Mouse (Mus musculus) stomach, embryonic 16.5 days (tissue): ENCODE data around the gene Tnfaip8l1. TPM values are rescaled to one million over a fixed set of nuclear protein-coding genes. Genes with fewer than 3 reads are reported as not detected.

Experiments used
- ATAC-seq: fragments of 200-750 bp; cut with Nextera tagmentation; 2 replicates; pipeline ENCODE4 v1.8.0; 2017; ENCODE audit warnings: moderate number of reproducible peaks, moderate TSS enrichment; ENCODE audit not compliant: insufficient read depth, low FRiP score
- H3K27ac ChIP-seq: fragments of 300-500 bp; sonication (generic); 2 replicates; pipeline ENCODE4 v1.5.1; 2014; ENCODE audit warnings: low read length
- H3K27me3 ChIP-seq: fragments of 300-500 bp; sonication (generic); 2 replicates; pipeline ENCODE4 v1.6.1; 2014; ENCODE audit warnings: low read length, control low read depth, mixed read lengths; ENCODE audit not compliant: control insufficient read depth, insufficient read depth
- H3K36me3 ChIP-seq: fragments of 300-500 bp; sonication (generic); 2 replicates; pipeline ENCODE4 v1.6.1; 2014; ENCODE audit warnings: low read length; ENCODE audit not compliant: control insufficient read depth, insufficient read depth
- H3K4me1 ChIP-seq: fragments of 300-500 bp; sonication (generic); 2 replicates; pipeline ENCODE4 v1.6.1; 2014; ENCODE audit warnings: low read length, control low read depth, mixed read lengths; ENCODE audit not compliant: control insufficient read depth, insufficient read depth
- H3K4me2 ChIP-seq: fragments of 300-500 bp; sonication (generic); 2 replicates; pipeline ENCODE4 v1.6.1; 2014; ENCODE audit warnings: low read depth, low read length, mixed read lengths
- H3K4me3 ChIP-seq: fragments of 300-500 bp; sonication (generic); replicated peaks from 2 replicates; pipeline ENCODE4 v1.5.1; 2014; ENCODE audit warnings: mild to moderate bottlenecking, low read length
- H3K9ac ChIP-seq: fragments of 300-500 bp; sonication (generic); 2 replicates; pipeline ENCODE4 v1.6.1; 2014; ENCODE audit warnings: low read length
- H3K9me3 ChIP-seq: fragments of 300-500 bp; sonication (generic); replicated peaks from 2 replicates; pipeline ENCODE4 v1.6.1; 2016; ENCODE audit warnings: low read length, control low read depth; ENCODE audit not compliant: control insufficient read depth
- WGBS: fragments of 180-500 bp; shearing (Covaris S2); extraction: QIAGEN DNeasy Blood & Tissue Kit; methylation state at CpG from one replicate; pipeline ENCODE4 v1.1.7; 2014; 5-methylcytosine and 5-hydroxymethylcytosine counted together
- polyA plus RNA-seq: library from polyadenylated mRNA; unstranded; fragments of >200 nt; fragmentation: Nextera tagmentation; extraction: Ambion mirVana; gene quantifications from 2 replicates; pipeline ENCODE4 v1.2.1, GENCODE M21; 2015

The Tnfaip8l1 gene
- polyA plus RNA-seq = 11.9 and 14.3 TPM in 2 replicates

DNA sequence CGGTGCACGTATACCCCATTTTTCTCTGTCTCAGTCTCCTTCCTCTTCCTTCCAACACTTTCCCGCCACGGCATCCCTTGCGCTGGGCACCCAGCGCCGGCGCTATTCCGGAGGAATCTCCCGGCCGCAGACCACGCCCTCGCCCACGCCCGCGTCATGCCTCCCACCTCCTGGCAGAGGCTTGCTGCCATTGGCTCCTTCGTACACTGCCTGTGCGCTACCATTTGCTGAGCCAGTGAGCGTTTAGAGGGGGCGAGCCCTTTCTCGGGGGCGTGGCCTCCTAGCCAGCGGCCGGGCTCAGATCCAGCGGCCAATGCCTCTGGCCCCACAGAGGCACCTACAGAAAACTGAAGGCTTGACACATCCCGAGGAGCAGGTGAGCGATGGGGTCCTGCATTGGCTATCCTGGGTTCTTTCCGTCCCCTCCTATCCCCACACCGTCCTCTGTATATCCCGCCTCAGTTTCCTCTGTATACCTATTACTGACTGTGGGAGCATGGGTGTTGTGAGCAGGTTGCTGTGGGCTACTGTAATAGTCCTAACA, at the start of gene Tnfaip8l1:
Gene Tnfaip8l1, plus strand, starts transcription at position 247 of the 544 bp plus-strand sequence.
- H3K27me3 ChIP-seq = peaks cover 11% of the 10 kb centered on the region; the same call in 1 of the 2 replicates
- H3K9me3 ChIP-seq = no peaks in the 10 kb centered on the region
- H3K4me3 ChIP-seq = peak within 1 kb of the TSS; percentile 57
- no peaks in the 10 kb centered on the region for H3K36me3 ChIP-seq
- 2% methylated on average over 30 of the region's 30 CpGs for WGBS
- H3K27ac ChIP-seq = peak within 1 kb of the TSS; percentile 56
- peak; percentile 96 for ATAC-seq
- peak within 1 kb of the TSS; percentile 69 for H3K9ac ChIP-seq
- peaks cover 22% of the 10 kb centered on the region for H3K4me1 ChIP-seq
- peak within 1 kb of the TSS; percentile 63 for H3K4me2 ChIP-seq

DNA sequence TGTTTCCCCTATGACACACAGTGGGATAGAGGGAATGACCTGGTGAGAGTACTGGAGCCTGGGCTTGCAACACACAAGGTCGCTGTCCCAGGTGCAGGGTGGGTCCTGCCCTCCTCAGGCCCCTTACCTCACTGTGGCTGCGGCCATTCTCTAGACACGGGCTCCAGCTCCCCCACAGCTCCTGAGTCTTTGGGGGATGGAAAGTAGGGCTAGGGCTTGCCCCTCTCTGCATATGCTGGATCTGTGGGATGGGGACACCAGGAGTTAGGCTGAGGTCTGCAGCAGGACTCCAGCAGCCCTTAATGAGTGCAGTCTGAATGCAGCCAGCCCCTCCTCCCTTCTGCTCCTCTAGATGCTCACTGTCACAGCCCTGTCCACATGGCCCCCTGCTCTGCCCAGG, 49.5 kb upstream of the Tnfaip8l1 start:
- H3K27me3 ChIP-seq = no peaks in the 10 kb centered on the region
- no peaks in the 10 kb centered on the region for H3K9me3 ChIP-seq
- no peak overlapping the region for H3K27ac ChIP-seq
- H3K9ac ChIP-seq = no peak overlapping the region
- no peak overlapping the region for H3K4me2 ChIP-seq
- H3K36me3 ChIP-seq = no peaks in the 10 kb centered on the region
- no peaks in the 10 kb centered on the region; the same call in 1 of the 2 replicates for H3K4me1 ChIP-seq
- no peak for ATAC-seq
- 78% methylated on average over 3 of the region's 3 CpGs for WGBS
- no peak overlapping the region for H3K4me3 ChIP-seq

DNA sequence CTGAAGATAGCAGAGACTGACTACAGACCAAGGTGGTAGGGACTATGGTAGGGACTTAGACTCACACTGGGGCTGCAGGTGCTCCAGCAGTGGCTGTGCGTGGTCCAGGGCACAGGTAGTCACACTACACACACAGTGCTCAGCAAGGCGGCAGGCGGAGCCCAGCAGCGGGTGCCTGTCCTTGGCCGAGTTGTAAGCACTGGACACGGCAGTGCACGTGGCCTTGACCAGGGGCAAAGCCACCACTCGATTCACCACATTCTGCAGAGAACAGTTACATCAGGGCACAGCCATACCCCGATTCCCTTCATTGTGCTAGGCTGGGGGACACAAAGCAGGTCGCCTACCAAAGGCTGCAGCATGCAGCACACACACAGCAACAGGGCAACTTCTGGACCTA, 46.1 kb upstream of the Tnfaip8l1 start:
- WGBS = 73% methylated on average over 10 of the region's 10 CpGs
- ATAC-seq = no peak

DNA sequence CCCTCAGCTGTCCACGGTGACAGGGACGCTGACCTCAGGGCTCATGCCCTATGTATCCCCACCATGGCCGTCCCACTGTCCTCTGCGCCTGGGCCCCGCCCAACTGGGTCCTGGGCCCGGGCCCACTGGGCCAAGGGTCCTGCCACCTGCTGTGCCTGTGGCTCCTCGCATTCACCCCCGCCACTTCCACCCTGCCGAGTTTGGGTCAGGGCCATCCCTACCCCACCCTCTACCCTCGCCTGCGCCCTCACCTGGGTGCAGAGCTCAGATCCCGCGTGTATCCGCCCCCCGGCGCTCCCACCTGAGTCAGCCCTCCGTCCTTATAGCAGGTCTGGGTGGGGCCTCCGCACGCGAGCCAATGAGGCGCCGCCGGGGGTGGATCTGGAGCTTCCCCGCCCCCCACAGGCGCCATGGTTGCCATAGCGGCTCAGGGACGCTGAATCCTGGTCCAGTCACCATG, 45.0 kb upstream of the Tnfaip8l1 start, which contains the start of gene Plin5:
Gene Plin5, minus strand, starts transcription at position 346 of the 460 bp plus-strand sequence.
- H3K4me1 ChIP-seq = peaks cover 4% of the 10 kb centered on the region; the same call in 1 of the 2 replicates
- peaks cover 29% of the 10 kb centered on the region for H3K27me3 ChIP-seq
- WGBS = 1% methylated on average over 27 of the region's 27 CpGs
- H3K4me3 ChIP-seq = peak within 1 kb of the TSS; percentile 33
- no peaks in the 10 kb centered on the region for H3K36me3 ChIP-seq
- peak within 1 kb of the TSS; percentile 55 for H3K4me2 ChIP-seq
- peaks cover 2% of the 10 kb centered on the region for H3K9me3 ChIP-seq
- H3K27ac ChIP-seq = no peak within 1 kb of the TSS
- peak; percentile 76 for ATAC-seq
- no peak within 1 kb of the TSS; the same call in 1 of the 2 replicates for H3K9ac ChIP-seq

More for the DNA sequence above, 46.1 kb upstream of the Tnfaip8l1 start:
- no peak overlapping the region for H3K9ac ChIP-seq
- peaks cover 4% of the 10 kb centered on the region; the same call in 1 of the 2 replicates for H3K4me1 ChIP-seq
- H3K27ac ChIP-seq = no peak overlapping the region
- no peaks in the 10 kb centered on the region for H3K9me3 ChIP-seq
- H3K4me3 ChIP-seq = no peak overlapping the region
- no peak overlapping the region for H3K4me2 ChIP-seq
- H3K27me3 ChIP-seq = peaks cover 18% of the 10 kb centered on the region
- H3K36me3 ChIP-seq = no peaks in the 10 kb centered on the region

- WGBS = 30% methylated on average over 12 of the region's 12 CpGs
- H3K4me1 ChIP-seq = peaks cover 10% of the 10 kb centered on the region; the same call in 1 of the 2 replicates
- H3K9me3 ChIP-seq = peaks cover 8% of the 10 kb centered on the region
- no peak overlapping the region for H3K27ac ChIP-seq
- H3K27me3 ChIP-seq = peaks cover 39% of the 10 kb centered on the region
- no peak overlapping the region for H3K4me3 ChIP-seq
- no peak overlapping the region for H3K9ac ChIP-seq
- peak overlapping the region; percentile 20; the same call in 1 of the 2 replicates for H3K4me2 ChIP-seq
- no peak for ATAC-seq
- no peaks in the 10 kb centered on the region for H3K36me3 ChIP-seq
Observed at GRCm38 (mm10) chr17:56119431-56119830, 42.8 kb upstream of the Tnfaip8l1 start.

DNA sequence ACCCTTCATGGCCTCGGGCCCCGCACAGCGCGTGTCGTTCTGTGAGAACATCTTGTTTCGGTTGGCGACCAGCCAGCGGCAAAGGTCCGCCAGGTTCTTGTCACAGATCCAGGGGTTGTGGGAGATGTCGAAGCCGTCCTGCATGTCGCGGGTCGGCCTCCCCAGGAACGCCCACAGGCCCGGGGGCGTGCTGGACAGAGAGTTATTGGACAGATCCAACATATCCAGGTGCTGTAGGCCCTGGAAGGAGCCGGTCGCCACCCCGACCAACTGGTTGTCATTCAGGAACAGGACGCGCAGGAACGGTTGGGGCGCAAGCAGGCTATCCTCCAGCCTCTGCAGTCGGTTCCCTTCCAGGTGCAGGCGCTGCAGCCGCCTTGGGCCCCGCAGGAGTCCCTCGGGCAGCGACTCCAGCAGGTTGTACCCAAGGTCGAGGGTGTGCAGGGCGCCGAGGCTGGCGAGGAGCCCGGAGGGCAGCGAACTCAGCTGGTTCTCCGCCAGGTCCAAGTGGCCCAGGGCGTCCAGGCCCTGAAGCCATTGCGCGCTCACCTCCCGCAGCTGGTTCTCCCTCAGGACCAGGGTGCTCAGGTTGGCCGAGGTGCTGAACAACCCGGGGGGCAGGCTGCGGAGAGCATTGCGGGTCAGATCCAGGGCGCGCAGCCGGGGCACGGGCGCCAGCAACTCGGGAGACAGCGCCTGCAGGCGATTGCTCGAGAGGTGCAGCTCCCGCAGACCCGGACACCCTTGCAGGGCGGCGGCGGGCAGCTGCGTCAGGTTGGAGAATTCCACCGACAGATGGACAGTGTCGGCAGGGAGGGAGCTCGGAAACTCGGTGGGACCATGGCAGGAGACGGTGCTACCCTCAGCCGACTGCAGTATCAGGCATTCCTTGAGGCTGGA, 42.0 kb upstream of the Tnfaip8l1 start:
- Histone ChIP-seq H3K36me3 (no peaks in the 10 kb centered on the region), H3K27ac (no peak overlapping the region), H3K9me3 (peaks cover 8% of the 10 kb centered on the region), H3K4me2 (peak overlapping the region; percentile 20), H3K27me3 (peaks cover 42% of the 10 kb centered on the region), H3K4me1 (peaks cover 10% of the 10 kb centered on the region; the same call in 1 of the 2 replicates), H3K9ac (no peak overlapping the region), H3K4me3 (peak overlapping the region; percentile 15)
- ATAC-seq = no peak
- 6% methylated on average over 66 of the region's 66 CpGs for WGBS

GRCm38 (mm10) chr17:56121826-56122225, 40.5 kb upstream of the Tnfaip8l1 start, which contains the start of gene Lrg1:
TSS of gene Lrg1 (minus strand) at chr17:56122001.
- Histone ChIP-seq H3K4me1 (peaks cover 10% of the 10 kb centered on the region; the same call in 1 of the 2 replicates), H3K4me2 (no peak within 1 kb of the TSS), H3K4me3 (no peak within 1 kb of the TSS), H3K27me3 (peaks cover 42% of the 10 kb centered on the region), H3K36me3 (no peaks in the 10 kb centered on the region), H3K27ac (no peak within 1 kb of the TSS), H3K9ac (no peak within 1 kb of the TSS), H3K9me3 (peaks cover 8% of the 10 kb centered on the region)
- 54% methylated on average over 2 of the region's 2 CpGs for WGBS
- no peak for ATAC-seq

DNA sequence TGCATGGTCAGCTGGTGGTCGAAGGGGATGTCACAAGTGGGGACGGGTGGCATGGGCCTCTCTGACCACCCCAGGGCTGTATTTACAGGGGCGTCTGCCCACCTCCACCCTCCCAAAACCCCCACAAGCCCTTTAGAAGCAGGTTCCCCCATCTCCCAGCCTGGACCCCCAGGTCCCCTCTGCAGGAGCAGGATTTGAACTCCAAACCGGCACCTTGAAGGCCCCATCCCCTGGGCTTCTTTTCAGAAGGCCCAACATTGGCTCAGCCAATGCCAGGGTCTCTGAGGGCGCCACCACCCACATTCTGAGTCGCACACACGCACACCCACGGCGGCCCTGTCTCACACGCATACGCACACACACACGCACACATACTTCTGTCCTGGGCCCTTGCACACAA, 39.1 kb upstream of the Tnfaip8l1 start:
- Histone ChIP-seq H3K4me1 (peaks cover 10% of the 10 kb centered on the region; the same call in 1 of the 2 replicates), H3K4me2 (no peak overlapping the region), H3K9me3 (peaks cover 8% of the 10 kb centered on the region), H3K27me3 (peaks cover 42% of the 10 kb centered on the region), H3K4me3 (no peak overlapping the region), H3K27ac (no peak overlapping the region), H3K36me3 (no peaks in the 10 kb centered on the region), H3K9ac (no peak overlapping the region)
- WGBS = 83% methylated on average over 12 of the region's 12 CpGs
- ATAC-seq = no peak
